Mouse (Mus musculus): ENCODE measurements at regions not wholly inside any gene's neighbourhood (a gene's known extent, or its start where the extent isn't known, plus 50 kb on each side); places are given as distances from the start of the nearest gene placed in this dataset.

GRCm38 (mm10) chr13:110756877-110757276 is 362.0 kb downstream of the Plk2 start:
- DNase-seq (ENCODE audit: extremely low read depth): no peak
- no peak overlapping the region for H3K9ac ChIP-seq (ENCODE audit: insufficient read depth, low read depth)
- no peak overlapping the region for H3K27ac ChIP-seq (ENCODE audit: insufficient read depth, low read depth)
- H3K79me2 ChIP-seq (replicated peaks; ENCODE audit: control insufficient read depth, extremely low read depth, insufficient read depth, poor library complexity, severe bottlenecking): no peaks in the 10 kb centered on the region
- H3K4me2 ChIP-seq (ENCODE audit: insufficient read depth, low read depth, poor library complexity, severe bottlenecking): no peak overlapping the region
- H3K4me3 ChIP-seq (replicated peaks in 1 of 3; ENCODE audit: low read depth in 2 of 3, low read length in 2 of 3, poor library complexity in 1 of 3): no peak overlapping the region
- TF ChIP-seq EP300 (IDR thresholded peaks at IDR 0.05; ENCODE audit: low read length): no peak
- H3K36me3 ChIP-seq (replicated peaks in 1 of 2; ENCODE audit: control insufficient read depth in 1 of 2, insufficient read depth in 1 of 2, low read length in 1 of 2): no peaks in the 10 kb centered on the region
- H3K9me3 ChIP-seq (replicated peaks; ENCODE audit: low read length): no peaks in the 10 kb centered on the region
- no peaks in the 10 kb centered on the region for H3K27me3 ChIP-seq (replicated peaks)
- peaks cover 0 to 5% of the 10 kb centered on the region in 2 experiments; a peak in 2 of 4 replicates for H3K4me1 ChIP-seq (ENCODE audit: control insufficient read depth in 1 of 2, insufficient read depth in 2 of 2)
- dilution Hi-C loops (cut with MboI; ENCODE audit: extremely low pct_ligation_motif_present, extremely low pct_unique_long_range_greater_than_20kb, low sequenced_read_pairs): no loop called here
- in situ Hi-C loops (cut with MboI; ENCODE audit: low pct_ligation_motif_present, low pct_unique_long_range_greater_than_20kb, low sequenced_read_pairs): no loop called here

- H3K27me3 ChIP-seq (replicated peaks): no peaks in the 10 kb centered on the region
- H3K4me1 ChIP-seq (ENCODE audit: control insufficient read depth in 1 of 2, insufficient read depth in 2 of 2): peaks cover 0 to 9% of the 10 kb centered on the region in 2 experiments; a peak in 2 of 4 replicates
- no peak overlapping the region for H3K4me2 ChIP-seq (ENCODE audit: insufficient read depth, low read depth, poor library complexity, severe bottlenecking)
- in situ Hi-C loops (cut with MboI; ENCODE audit: low pct_ligation_motif_present, low pct_unique_long_range_greater_than_20kb, low sequenced_read_pairs) (no loop called here), dilution Hi-C loops (cut with MboI; ENCODE audit: extremely low pct_ligation_motif_present, extremely low pct_unique_long_range_greater_than_20kb, low sequenced_read_pairs) (no loop called here)
- no peak overlapping the region for H3K4me3 ChIP-seq (replicated peaks in 1 of 3; ENCODE audit: low read depth in 2 of 3, low read length in 2 of 3, poor library complexity in 1 of 3)
- TF ChIP-seq SIN3A (IDR thresholded peaks at IDR 0.05; ENCODE audit: low read length): no peak
- no peak for TF ChIP-seq IRF4 (IDR thresholded peaks at IDR 0.05; ENCODE audit: low read depth, low read length)
- TF ChIP-seq MAFK (IDR thresholded peaks at IDR 0.05; ENCODE audit: insufficient replicate concordance, low read length): no peak
- TF ChIP-seq POLR2AphosphoS2 (IDR thresholded peaks at IDR 0.05; ENCODE audit: low read depth, low read length): no peak
- no peak for TF ChIP-seq CHD1 (IDR thresholded peaks at IDR 0.05; ENCODE audit: low read depth, low read length)
- no peak for TF ChIP-seq JUN (IDR thresholded peaks at IDR 0.05; ENCODE audit: insufficient read depth, low read depth, low read length)
- no peak for TF ChIP-seq ZKSCAN1 (IDR thresholded peaks at IDR 0.05; ENCODE audit: borderline replicate concordance, low read depth, low read length)
- TF ChIP-seq USF2 (conservative IDR thresholded peaks at IDR 0.05; ENCODE audit: low read depth, low read length): no peak
- no peaks in the 10 kb centered on the region for H3K9me3 ChIP-seq (replicated peaks; ENCODE audit: low read length)
- H3K79me2 ChIP-seq (replicated peaks; ENCODE audit: control insufficient read depth, extremely low read depth, insufficient read depth, poor library complexity, severe bottlenecking): no peaks in the 10 kb centered on the region
- no peak for DNase-seq (ENCODE audit: extremely low read depth)
- H3K27ac ChIP-seq (ENCODE audit: insufficient read depth, low read depth): no peak overlapping the region
- H3K9ac ChIP-seq (ENCODE audit: insufficient read depth, low read depth): no peak overlapping the region
- no peaks in the 10 kb centered on the region for H3K36me3 ChIP-seq (replicated peaks in 1 of 2; ENCODE audit: control insufficient read depth in 1 of 2, insufficient read depth in 1 of 2, low read length in 1 of 2)
These were observed 374.4 kb downstream of the Plk2 start for GRCm38 (mm10) chr13:110769210-110769609.

GRCm38 (mm10) chr13:110775251-110775650 is 380.4 kb downstream of the Plk2 start:
- Histone ChIP-seq H3K9ac (ENCODE audit: insufficient read depth, low read depth) (no peak overlapping the region), H3K9me3 (replicated peaks; ENCODE audit: low read length) (no peaks in the 10 kb centered on the region), H3K36me3 (replicated peaks in 1 of 2; ENCODE audit: control insufficient read depth in 1 of 2, insufficient read depth in 1 of 2, low read length in 1 of 2) (no peaks in the 10 kb centered on the region), H3K4me2 (ENCODE audit: insufficient read depth, low read depth, poor library complexity, severe bottlenecking) (no peak overlapping the region), H3K27ac (ENCODE audit: insufficient read depth, low read depth) (no peak overlapping the region), H3K79me2 (replicated peaks; ENCODE audit: control insufficient read depth, extremely low read depth, insufficient read depth, poor library complexity, severe bottlenecking) (no peaks in the 10 kb centered on the region), H3K4me3 (replicated peaks in 1 of 3; ENCODE audit: low read depth in 2 of 3, low read length in 2 of 3, poor library complexity in 1 of 3) (no peak overlapping the region), H3K27me3 (replicated peaks) (no peaks in the 10 kb centered on the region), H3K4me1 (ENCODE audit: control insufficient read depth in 1 of 2, insufficient read depth in 2 of 2) (peaks cover 0 to 10% of the 10 kb centered on the region in 2 experiments; a peak in 2 of 4 replicates)
- DNase-seq (ENCODE audit: extremely low read depth): no peak
- dilution Hi-C loops (cut with MboI; ENCODE audit: extremely low pct_ligation_motif_present, extremely low pct_unique_long_range_greater_than_20kb, low sequenced_read_pairs) (no loop called here), in situ Hi-C loops (cut with MboI; ENCODE audit: low pct_ligation_motif_present, low pct_unique_long_range_greater_than_20kb, low sequenced_read_pairs) (no loop called here)
- TF ChIP-seq EP300 (IDR thresholded peaks at IDR 0.05; ENCODE audit: low read length) (no peak), RCOR1 (conservative IDR thresholded peaks at IDR 0.05; ENCODE audit: low read depth, low read length) (no peak), SIN3A (IDR thresholded peaks at IDR 0.05; ENCODE audit: low read length) (no peak), TCF12 (IDR thresholded peaks at IDR 0.05; ENCODE audit: low read depth, low read length) (no peak), CHD2 (IDR thresholded peaks at IDR 0.05; ENCODE audit: low read length) (no peak), GABPA (IDR thresholded peaks at IDR 0.05; ENCODE audit: insufficient replicate concordance, low read depth, low read length) (no peak), BHLHE40 (IDR thresholded peaks at IDR 0.05; ENCODE audit: low read depth, low read length) (no peak), E2F4 (IDR thresholded peaks at IDR 0.05; ENCODE audit: insufficient replicate concordance, low read depth, low read length) (no peak), MAFK (IDR thresholded peaks at IDR 0.05; ENCODE audit: insufficient replicate concordance, low read length) (no peak), KAT2A (IDR thresholded peaks at IDR 0.05; ENCODE audit: insufficient replicate concordance, low read length) (no peak), USF2 (conservative IDR thresholded peaks at IDR 0.05; ENCODE audit: low read depth, low read length) (no peak), MXI1 (IDR thresholded peaks at IDR 0.05; ENCODE audit: low read depth, low read length) (no peak), ZNF384 (IDR thresholded peaks at IDR 0.05; ENCODE audit: low read depth, low read length) (no peak)

Measured in CH12.LX (cell line).